Mouse (Mus musculus): ENCODE measurements around the gene Bcat2. TPM values are rescaled to one million over a fixed set of nuclear protein-coding genes. Genes with fewer than 3 reads are reported as not detected.
A peak's percentile ranks its signal among the peaks of the same experiment; 100 is the strongest.
"Not testable (repeated sequence)": the region's sequence is repeated elsewhere in the genome, so short reads cannot be mapped to it uniquely, and the experiment has no call there.

Gene Bcat2
- total RNA-seq (2021) = 149 and 151 TPM in 2 replicates
- long read RNA-seq, experiment 1, transcript Bcat2-201 (11 exons, 1,772 nt) = major isoform, 135 of 152 reads
- long read RNA-seq, experiment 1, partial matches to known transcripts = 11 of 152 reads
- long read RNA-seq, experiment 1, other reads (novel, unspliced or antisense) = 6 of 152 reads
- long read RNA-seq, experiment 2, transcript Bcat2-201 (11 exons, 1,772 nt) = major isoform, 74 of 90 reads
- long read RNA-seq, experiment 2, partial matches to known transcripts = 14 of 90 reads
- long read RNA-seq, experiment 2, other reads (novel, unspliced or antisense) = 2 of 90 reads

GRCm38 (mm10) chr7:45570103-45570741 is at the start of gene Bcat2:
Gene Bcat2, plus strand, starts transcription at chr7:45570153.
- DNase-seq = peak; percentile 91

- DNase-seq = no peak
These were observed 49.3 kb upstream of the Bcat2 start for GRCm38 (mm10) chr7:45520605-45521004.

GRCm38 (mm10) chr7:45521728-45522184 is 48.2 kb upstream of the Bcat2 start:
- peak; percentile 92 for DNase-seq

GRCm38 (mm10) chr7:45522194-45522752 is 47.7 kb upstream of the Bcat2 start:
- DNase-seq = no peak

- DNase-seq = no peak
These were observed 46.8 kb upstream of the Bcat2 start for GRCm38 (mm10) chr7:45522957-45523676.

GRCm38 (mm10) chr7:45523678-45524170 is 46.2 kb upstream of the Bcat2 start:
- DNase-seq = no peak

- peak; percentile 52 for DNase-seq
These were observed 44.9 kb upstream of the Bcat2 start for GRCm38 (mm10) chr7:45524841-45525621.

GRCm38 (mm10) chr7:45525809-45526473 is 44.0 kb upstream of the Bcat2 start, which contains the start of the genes Ppp1r15a and Plekha4:
Gene Ppp1r15a, minus strand, starts transcription at chr7:45526268.
Gene Plekha4, plus strand, starts transcription at chr7:45526330.
- DNase-seq = peak; percentile 97

- no peak for DNase-seq
These were observed 43.4 kb upstream of the Bcat2 start for GRCm38 (mm10) chr7:45526474-45527120.

- not testable (repeated sequence) for DNase-seq
These were observed 42.8 kb upstream of the Bcat2 start for GRCm38 (mm10) chr7:45527169-45527568.

GRCm38 (mm10) chr7:45529461-45529860 is 40.5 kb upstream of the Bcat2 start:
- peak; percentile 27 for DNase-seq

GRCm38 (mm10) chr7:45530643-45531042 is 39.3 kb upstream of the Bcat2 start:
- no peak for DNase-seq

GRCm38 (mm10) chr7:45535676-45536075 is 34.3 kb upstream of the Bcat2 start:
- no peak for DNase-seq

- DNase-seq = no peak
These were observed 32.4 kb upstream of the Bcat2 start for GRCm38 (mm10) chr7:45537602-45538001.

- DNase-seq = peak; percentile 56
These were observed 31.6 kb upstream of the Bcat2 start for GRCm38 (mm10) chr7:45538163-45539041.

GRCm38 (mm10) chr7:45539095-45539494 is 30.9 kb upstream of the Bcat2 start:
- DNase-seq = no peak

GRCm38 (mm10) chr7:45540213-45540612 is 29.7 kb upstream of the Bcat2 start:
- no peak for DNase-seq

GRCm38 (mm10) chr7:45544525-45544924 is 25.4 kb upstream of the Bcat2 start:
- DNase-seq = no peak

Measured in adrenal gland, postnatal 14 days (tissue).